Mouse (Mus musculus) ES-Bruce4 (cell line): ENCODE results near the gene 1700020N01Rik.
A peak's percentile ranks its signal among the peaks of the same experiment; 100 is the strongest.

Experiments used
- CTCF ChIP-seq: IDR thresholded peaks from one replicate; pipeline ENCODE4 v1.8.1; 2011; ENCODE audit warnings: low read depth, low read length
- EP300 ChIP-seq: IDR thresholded peaks from 2 replicates; pipeline ENCODE4 v1.6.1; 2011; ENCODE audit warnings: low read depth, low read length; ENCODE audit not compliant: insufficient read depth

DNA sequence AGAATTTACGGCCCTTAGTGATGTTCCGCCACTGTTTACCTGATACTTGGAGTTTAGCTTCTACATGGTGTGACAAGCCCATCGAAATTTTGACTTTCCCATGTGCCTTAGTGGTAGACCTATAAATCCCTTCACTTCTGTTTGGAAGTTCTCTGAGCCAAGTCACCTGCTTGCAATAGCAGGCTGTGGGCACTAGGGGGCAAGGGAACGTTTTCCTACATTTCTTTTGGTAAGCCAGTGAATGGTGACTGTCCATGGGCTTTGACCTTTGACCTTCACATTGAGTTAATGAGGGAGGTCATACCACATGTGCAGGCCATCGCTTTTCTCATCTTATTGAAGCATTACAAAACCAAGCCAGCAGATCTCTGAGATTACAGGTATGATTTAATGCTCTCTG lies 8.0 kb downstream of the 1700020N01Rik start:
- TF ChIP-seq CTCF (peak; percentile 77), EP300 (no peak)
